Mouse (Mus musculus) spleen, adult 18-20 months (tissue): ENCODE data around the gene Nop58.
"Not testable (repeated sequence)": the region's sequence is repeated elsewhere in the genome, so short reads cannot be mapped to it uniquely, and the experiment has no call there.

Experiments used
- DNase-seq, 2 experiments: peaks; one replicate each; pipeline ENCODE4 v3.0.0; 2022; ENCODE audit warnings: mixed read lengths in 2 of 2

Gene Nop58

DNA sequence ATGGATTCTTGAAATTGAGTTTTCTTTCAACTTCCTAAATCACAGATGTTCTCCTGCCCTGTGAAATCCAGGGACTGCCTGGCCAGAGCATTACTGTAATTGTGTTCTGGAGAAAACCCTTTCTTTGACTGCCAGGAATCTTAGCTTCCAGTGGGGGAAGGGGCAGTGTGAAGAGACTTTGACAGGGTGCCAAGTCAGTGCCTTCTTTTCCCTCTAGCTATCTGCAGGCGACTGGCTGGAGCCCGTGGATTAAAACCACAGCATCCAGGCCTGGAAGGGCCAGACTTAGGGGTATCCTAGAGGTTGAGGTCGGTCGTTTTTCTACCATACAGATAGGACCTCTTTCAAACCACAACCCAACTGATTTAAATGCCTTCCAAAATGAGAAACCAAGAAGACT is 40.9 kb downstream of the Nop58 start:
- no peak for DNase-seq

GRCm38 (mm10) chr1:59730106-59730505 is 45.3 kb downstream of the Nop58 start:
- no peak for DNase-seq

DNA sequence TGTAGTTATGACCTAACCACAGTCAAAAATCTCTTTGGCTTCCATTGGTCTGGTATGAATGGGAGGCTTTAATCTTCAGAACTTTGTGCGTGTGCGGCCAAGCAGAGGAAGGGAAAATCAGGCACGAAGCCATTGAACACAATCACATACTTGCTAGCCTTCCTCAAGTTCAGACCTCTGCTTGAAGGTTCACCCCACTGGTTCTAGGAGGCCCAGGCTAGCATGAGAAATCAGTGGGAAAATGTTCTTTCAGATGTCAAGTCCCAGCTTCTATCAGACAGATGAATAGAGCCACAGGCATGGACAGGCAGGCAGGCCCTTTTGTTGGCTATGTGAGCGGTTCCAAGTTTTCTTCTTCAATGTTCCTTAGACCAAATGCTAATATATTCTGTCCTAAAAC is 46.0 kb downstream of the Nop58 start:
- DNase-seq, result no peak

DNA sequence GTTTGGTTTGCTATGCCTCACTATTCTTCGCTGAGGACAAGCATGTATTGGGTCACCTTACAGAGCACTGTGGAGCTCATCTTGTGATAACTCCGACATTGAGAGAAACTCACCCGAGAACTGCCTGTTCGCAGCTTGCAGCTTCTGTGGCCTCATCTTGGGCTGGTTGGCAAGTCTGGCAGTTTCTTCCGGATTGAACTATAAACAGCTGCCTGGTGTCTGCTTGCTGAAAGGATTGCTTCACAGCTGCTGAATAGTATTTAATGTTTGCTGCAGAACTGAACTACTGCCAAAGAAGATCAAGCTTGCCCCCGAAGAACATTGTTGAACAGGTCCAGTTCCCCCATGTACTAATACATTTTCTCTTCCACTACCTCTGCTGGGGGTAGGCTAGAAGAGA is 49.3 kb downstream of the Nop58 start:
- DNase-seq, result no peak

- DNase-seq, result no peak
These were observed 54.1 kb downstream of the Nop58 start for GRCm38 (mm10) chr1:59738768-59739414.

DNA sequence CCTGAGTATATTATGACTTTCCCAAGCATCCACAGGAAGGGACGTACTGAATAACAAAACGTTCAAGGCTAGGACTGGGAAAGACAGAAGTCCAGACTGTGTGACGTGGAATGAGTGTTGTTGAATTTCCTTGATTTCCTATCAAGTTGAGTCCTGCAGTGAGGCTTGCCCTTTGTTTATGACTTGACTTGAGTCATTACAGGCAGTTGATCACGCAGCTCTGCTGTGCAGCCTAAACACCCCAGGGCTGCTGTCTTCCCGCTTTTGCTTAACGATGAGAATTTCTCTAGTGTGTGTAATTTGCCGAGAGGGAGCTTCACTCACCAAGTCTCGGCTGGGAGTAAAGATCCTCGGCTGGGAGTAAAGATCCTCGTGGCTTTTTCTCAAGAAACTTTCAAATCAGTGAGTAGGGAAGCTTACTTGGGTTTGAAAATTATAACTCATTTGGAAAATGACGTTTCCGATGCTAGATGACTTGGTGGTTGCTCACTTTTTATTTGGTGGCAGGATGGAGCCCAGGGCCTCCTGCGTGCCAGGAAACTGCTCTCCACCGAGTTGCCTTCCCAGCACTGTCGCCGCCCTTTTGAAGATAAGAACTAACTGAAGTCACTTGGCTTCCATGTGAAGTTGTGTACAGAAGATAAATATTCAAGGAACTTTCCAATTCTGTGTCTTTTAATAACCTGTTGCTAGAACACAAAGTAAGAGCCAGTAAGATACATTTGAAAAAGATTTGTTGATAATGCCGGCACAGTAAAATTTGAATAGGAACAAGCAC is 55.0 kb downstream of the Nop58 start:
- no peak for DNase-seq

GRCm38 (mm10) chr1:59749047-59749446 is 64.3 kb downstream of the Nop58 start:
- DNase-seq, result no peak

DNA sequence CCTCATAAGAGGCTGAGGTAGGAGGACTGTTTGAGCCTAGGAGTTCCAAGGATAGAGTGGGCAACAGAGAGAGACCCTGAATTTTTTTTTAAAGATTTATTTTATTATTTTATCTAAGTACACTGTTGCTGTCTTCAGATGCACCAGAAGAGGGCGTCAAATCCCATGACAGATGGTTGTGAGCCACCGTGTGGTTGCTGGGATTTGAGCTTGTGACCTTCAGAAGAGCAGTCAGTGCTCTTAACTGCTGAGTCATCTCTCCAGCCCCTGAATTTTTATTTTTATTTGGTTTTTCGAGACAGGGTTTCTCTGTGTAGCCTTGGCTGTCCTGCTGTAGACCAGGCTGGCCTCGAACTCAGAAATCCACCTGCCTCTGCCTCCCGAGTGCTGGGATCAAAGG is 65.0 kb downstream of the Nop58 start:
- not testable (repeated sequence) for DNase-seq

DNA sequence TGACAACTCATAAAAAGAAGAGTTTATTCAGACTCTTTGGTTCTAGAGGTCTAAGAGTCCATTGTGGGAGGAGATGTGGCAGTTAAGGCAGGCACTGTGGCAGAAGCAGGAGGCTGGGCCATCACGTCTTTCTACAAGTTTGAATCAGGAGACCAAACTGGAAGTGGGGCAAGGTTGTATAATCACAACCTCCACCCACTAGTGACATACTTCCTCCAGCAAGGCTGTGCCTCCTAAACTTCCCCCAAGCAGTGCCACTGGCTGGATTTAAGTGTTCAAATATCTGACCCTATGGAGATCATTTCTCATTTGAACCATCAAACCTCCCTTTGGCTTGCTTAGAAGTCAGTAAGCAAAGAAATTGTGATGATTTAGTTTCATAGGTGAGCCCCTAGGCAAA is 70.5 kb downstream of the Nop58 start:
- DNase-seq, result no peak

GRCm38 (mm10) chr1:59758325-59758724 is 73.6 kb downstream of the Nop58 start:
- DNase-seq, result no peak

GRCm38 (mm10) chr1:59762208-59762607 is 77.4 kb downstream of the Nop58 start:
- DNase-seq, result peak in 1 of 2 experiments; percentile 14

DNA sequence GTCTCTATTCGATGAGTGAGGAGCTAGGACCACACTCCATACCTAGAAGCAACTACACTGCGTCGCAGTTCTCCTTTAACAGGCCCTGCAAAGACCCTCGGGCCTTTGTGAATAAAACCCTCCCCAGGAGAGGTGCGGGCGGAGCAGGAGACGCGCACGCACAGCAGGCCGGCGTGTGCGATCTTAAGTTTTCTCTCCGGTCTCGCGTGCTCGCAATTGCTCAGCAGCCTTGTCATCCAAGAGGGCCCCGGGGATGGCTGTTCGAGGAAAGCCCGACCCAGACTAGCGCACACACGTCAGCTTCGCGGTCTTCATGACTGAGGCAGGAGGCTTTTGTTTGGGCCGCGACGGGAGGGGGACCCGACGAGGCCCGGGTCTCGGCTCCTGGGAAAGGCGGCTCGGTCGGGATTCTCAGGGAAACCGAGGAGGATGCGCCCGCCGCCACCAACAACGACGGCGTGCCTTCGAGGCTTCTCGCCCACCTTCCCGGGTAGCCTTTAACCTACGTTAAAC is 77.9 kb downstream of the Nop58 start:
- no peak for DNase-seq

GRCm38 (mm10) chr1:59763164-59763768 is 78.5 kb downstream of the Nop58 start, which contains the start of gene Bmpr2:
Gene Bmpr2, plus strand, starts transcription at chr1:59763400.
- DNase-seq, result peak; percentile 64 to 74

GRCm38 (mm10) chr1:59763781-59764251 is 79.0 kb downstream of the Nop58 start:
- no peak for DNase-seq

DNA sequence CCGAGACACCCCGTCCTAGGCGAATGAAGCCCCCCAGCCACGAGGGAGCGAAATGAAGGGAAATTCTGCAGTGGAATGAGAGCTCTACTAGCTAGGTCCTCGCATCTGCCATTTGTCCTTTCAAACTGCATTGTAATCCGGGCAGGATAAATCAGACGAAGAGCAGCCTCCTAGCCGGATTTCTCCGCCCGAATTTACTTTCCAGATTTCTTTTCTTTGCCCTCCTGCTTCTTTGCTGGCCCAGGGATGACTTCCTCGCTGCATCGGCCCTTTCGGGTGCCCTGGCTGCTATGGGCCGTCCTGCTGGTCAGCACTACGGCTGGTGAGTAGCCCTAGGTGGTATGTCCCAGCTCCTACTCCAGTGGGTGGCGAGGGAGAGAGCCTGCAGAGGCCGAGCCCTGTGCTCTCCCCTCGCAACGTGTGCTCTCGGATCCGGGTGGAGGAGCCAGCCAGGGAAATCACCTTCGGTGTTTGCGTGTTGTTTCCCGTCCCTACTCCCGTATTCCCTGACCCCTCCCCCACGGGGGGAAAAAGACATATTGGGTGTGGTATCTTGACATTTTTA is 79.7 kb downstream of the Nop58 start:
- DNase-seq, result peak; percentile 10 to 31

DNA sequence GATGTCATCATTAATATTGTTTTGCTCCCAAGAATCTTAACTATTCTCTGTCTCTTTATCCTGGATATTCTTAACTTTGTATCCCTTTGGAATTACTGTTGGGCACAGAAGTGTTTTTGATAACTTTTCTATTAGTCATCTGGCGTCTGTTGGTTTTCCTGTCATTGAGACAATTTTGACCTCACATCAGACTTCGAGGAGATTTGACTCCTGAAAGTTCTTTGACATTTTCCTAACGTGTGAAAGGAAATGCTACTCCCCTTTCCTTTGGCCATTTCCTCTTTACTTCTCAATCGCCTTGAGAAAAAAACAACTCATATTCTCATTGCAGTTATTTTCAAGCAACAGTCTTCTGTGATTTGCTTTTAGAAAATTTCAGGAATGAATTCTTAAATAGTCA is 80.5 kb downstream of the Nop58 start:
- DNase-seq, result no peak

DNA sequence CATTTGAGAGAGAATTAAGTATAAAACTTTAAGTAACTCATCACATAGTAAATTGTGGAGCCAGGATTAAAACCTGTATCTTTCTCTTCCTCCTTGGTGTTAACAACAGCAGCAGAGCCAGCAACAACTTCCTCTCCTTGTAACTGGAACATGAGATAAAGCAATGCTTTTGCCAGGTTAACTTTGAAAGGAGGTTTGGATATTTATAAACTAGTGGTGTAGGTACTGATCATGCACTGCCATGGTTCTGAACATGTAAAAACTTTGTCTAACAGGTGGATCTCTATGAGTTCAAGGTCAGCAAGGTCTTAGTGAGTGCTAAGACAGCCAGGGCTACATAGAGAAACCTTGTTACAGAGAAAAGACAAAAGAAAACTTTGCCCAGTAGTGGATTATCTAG is 81.9 kb downstream of the Nop58 start:
- DNase-seq, result no peak
